Mouse (Mus musculus): Measurements from ENCODE around the gene Thsd7b. TPM values are rescaled to one million over a fixed set of nuclear protein-coding genes. Genes with fewer than 3 reads are reported as not detected.

The Thsd7b gene
- 0.54 and 1.2 TPM in 2 replicates for polyA plus RNA-seq (2014; fragmentation: Nextera tagmentation; extraction: Ambion mirVana)

DNA sequence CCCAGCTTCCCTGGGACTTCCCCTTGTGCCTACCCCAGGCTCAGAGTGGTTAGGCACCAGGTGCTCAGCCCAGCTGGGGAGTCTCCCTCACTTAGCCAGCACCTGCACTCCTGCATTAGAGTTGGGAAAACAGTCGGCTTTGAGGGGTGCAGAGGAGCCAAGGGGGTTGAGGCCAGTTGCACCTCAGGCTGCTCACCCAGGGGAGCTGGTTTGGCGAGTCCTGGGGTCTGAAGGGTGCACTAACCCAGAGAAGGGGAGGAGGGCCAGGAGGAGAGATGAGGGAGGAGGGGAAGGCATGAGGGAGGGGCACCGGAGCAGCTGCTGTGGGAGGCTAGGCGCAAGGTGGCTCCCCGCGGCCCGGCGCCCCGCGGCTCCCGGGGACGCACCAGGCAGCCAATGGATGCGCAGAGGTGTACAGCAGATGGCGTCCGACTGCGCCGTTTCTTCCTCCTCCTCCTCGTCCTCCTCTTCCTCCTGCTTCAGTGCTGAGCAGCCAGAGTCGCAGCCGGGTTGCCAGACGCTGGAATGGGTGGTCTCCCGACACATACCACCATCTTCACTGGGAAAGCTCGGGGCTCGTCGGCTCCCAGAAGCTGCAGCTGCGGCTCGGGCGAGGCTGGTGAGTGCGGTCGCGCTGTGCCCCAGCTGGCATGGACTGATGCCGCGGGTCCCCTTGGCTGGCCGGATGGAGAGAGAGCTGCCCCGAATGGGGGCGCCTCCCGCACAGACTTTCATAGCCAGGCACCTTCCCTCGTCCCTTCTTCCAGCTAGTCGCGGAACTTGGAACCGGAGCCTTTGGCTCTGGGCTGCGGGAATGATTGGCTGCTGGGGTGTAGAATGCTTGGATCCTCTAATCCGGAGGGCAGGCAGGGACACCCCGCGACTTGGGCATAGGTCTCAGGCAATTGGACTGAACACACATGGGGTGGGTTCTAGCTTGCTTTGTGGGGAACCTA is at the start of gene Thsd7b:
Gene Thsd7b (plus strand): TSS at position 321 of the 956 bp plus-strand sequence.
- peak within 1 kb of the TSS; percentile 34 for H3K9ac ChIP-seq
- no peaks in the 10 kb centered on the region for H3K9me3 ChIP-seq (ENCODE audit: low read depth, low read length)
- no peaks in the 10 kb centered on the region for H3K36me3 ChIP-seq (ENCODE audit: insufficient read depth)
- H3K4me3 ChIP-seq (ENCODE audit: low read depth, low read length), result peak within 1 kb of the TSS; percentile 43
- no peak for TF ChIP-seq CTCF (IDR thresholded peaks at IDR 0.05; ENCODE audit: low read depth)
- peaks cover 5% of the 10 kb centered on the region; the same call in 1 of the 2 replicates for H3K4me1 ChIP-seq (ENCODE audit: insufficient read depth)
- ATAC-seq (ENCODE audit: insufficient read depth) (peak; percentile 84), DNase-seq (peak; percentile 40)
- peaks cover 20% of the 10 kb centered on the region for H3K27me3 ChIP-seq (ENCODE audit: insufficient read depth, low read length)
- WGBS, result under 1% methylated on average over 45 of the region's 45 CpGs
- no peak within 1 kb of the TSS for H3K27ac ChIP-seq (ENCODE audit: low read depth)
- H3K4me2 ChIP-seq, result peak within 1 kb of the TSS; percentile 80

DNA sequence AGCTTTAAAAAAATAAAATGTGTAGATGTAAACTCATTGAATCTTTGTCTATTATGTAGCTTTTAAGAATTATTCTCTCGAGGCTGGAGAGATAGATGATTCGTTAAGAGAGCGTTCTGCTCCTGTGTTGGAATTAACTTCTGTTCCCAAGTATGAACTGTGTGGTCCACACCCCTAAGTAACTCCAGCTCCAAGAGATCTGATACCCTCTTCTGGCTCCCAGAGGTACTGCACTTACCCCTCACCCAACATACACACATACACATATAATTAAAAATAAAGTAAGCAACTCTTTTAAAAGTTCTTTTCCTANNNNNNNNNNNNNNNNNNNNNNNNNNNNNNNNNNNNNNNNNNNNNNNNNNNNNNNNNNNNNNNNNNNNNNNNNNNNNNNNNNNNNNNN is 28.8 kb upstream of the Thsd7b start:
- 59% methylated on average over 3 of the region's 3 CpGs for WGBS
- no peaks in the 10 kb centered on the region for H3K27me3 ChIP-seq (ENCODE audit: insufficient read depth, low read length)
- ATAC-seq (ENCODE audit: insufficient read depth) (peak; percentile 66; the same call in 1 of the 2 replicates), DNase-seq (peak; percentile 64)
- no peak overlapping the region for H3K9ac ChIP-seq
- H3K4me3 ChIP-seq (ENCODE audit: low read depth, low read length), result no peak overlapping the region
- no peaks in the 10 kb centered on the region for H3K36me3 ChIP-seq (ENCODE audit: insufficient read depth)
- TF ChIP-seq CTCF (IDR thresholded peaks at IDR 0.05; ENCODE audit: low read depth), result peak; percentile 69
- no peaks in the 10 kb centered on the region for H3K4me1 ChIP-seq (ENCODE audit: insufficient read depth)
- no peak overlapping the region for H3K4me2 ChIP-seq
- H3K9me3 ChIP-seq (ENCODE audit: low read depth, low read length), result no peaks in the 10 kb centered on the region
- H3K27ac ChIP-seq (ENCODE audit: low read depth), result no peak overlapping the region

DNA sequence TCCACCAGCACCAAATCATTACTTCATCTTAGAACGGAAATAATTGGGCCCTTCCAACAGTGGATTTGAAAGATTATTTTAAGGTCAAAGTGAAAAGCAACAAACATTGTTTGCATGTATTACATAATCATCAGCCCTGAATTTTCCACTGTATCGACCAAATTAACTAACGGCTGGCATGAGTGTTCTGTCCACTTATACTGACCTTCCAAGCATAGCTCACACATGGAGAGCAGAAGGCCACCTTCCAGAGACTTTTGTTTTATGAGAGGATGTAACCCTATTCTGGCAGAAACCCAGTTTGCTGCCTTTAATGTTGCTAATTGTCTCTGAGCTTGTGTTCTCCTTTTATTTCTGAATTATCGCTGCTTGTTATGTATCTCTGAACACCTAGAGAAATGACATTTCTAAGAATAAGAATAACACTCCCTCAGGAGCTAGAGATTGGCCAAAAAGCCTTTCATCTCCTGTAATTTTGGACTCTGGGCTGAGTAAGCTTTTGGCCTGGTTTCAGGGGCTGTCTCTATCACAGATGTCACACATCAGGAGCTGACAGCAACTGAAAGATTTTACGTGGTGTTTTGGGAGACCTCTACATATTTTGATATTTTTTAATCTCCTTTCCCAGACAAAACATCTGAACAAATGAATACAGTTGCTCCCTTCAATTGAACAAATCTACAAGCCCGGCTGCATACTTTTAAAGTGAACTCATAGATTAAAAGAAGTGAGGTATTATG is 22.2 kb upstream of the Thsd7b start:
- no peak overlapping the region for H3K27ac ChIP-seq (ENCODE audit: low read depth)
- WGBS, result 34% methylated on average over 6 of the region's 6 CpGs

DNA sequence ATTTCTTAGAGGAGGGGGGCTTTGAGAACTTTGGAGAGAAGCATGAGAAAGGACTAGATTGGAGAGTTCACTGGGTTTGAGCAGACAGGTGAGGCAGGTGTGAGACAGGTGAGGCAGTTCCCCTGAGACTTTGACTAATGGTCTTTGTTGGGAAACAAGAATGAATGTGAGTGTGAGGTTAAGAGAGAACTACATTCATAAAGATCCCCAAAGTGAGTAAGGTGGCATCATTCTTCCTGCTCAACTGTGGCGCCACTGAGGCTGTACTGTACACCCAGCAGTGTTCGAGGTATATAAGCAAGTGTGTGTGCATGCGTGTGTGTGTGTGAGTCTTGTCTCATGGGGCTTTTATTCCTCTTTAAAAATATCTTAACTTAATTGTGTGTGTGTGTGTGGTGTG is 6.4 kb upstream of the Thsd7b start:
- DNase-seq, result no peak
- H3K27ac ChIP-seq (ENCODE audit: low read depth), result no peak overlapping the region
- no peak for ATAC-seq (ENCODE audit: insufficient read depth)
- no peak overlapping the region for H3K4me2 ChIP-seq
- no peaks in the 10 kb centered on the region for H3K36me3 ChIP-seq (ENCODE audit: insufficient read depth)
- H3K27me3 ChIP-seq (ENCODE audit: insufficient read depth, low read length), result no peaks in the 10 kb centered on the region
- H3K4me1 ChIP-seq (ENCODE audit: insufficient read depth), result no peaks in the 10 kb centered on the region
- no peak for TF ChIP-seq CTCF (IDR thresholded peaks at IDR 0.05; ENCODE audit: low read depth)
- WGBS, result 81% methylated on average over 3 of the region's 3 CpGs
- no peak overlapping the region for H3K9ac ChIP-seq
- H3K9me3 ChIP-seq (ENCODE audit: low read depth, low read length), result no peaks in the 10 kb centered on the region
- no peak overlapping the region for H3K4me3 ChIP-seq (ENCODE audit: low read depth, low read length)

More for the DNA sequence above, 22.2 kb upstream of the Thsd7b start:
- Histone ChIP-seq H3K36me3 (ENCODE audit: insufficient read depth) (no peaks in the 10 kb centered on the region), H3K9me3 (ENCODE audit: low read depth, low read length) (no peaks in the 10 kb centered on the region), H3K9ac (no peak overlapping the region), H3K27me3 (ENCODE audit: insufficient read depth, low read length) (no peaks in the 10 kb centered on the region), H3K4me2 (no peak overlapping the region), H3K4me3 (ENCODE audit: low read depth, low read length) (no peak overlapping the region), H3K4me1 (ENCODE audit: insufficient read depth) (no peaks in the 10 kb centered on the region)
- no peak for TF ChIP-seq CTCF (IDR thresholded peaks at IDR 0.05; ENCODE audit: low read depth)
- DNase-seq, result peak; percentile 88
- ATAC-seq (ENCODE audit: insufficient read depth), result peak; percentile 96

DNA sequence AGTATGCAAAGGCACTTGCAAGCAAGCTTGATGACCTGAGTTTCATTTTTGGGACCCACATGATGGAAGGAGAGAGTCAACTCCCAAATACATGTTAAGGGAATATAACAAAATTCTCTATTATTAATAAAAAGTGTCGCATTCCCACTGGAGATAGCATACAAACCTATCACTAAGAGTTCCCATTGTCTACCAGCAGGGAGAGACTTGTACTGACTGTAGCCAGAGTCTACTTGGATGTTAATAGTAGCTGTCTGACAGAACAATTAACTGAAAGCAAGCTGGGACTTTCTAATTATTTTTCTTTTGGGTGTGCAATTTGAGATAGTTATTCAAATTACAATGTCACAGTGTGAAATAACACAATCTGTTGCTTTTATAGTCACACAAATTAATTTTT is 31.1 kb downstream of the Thsd7b start:
- no peak overlapping the region for H3K9ac ChIP-seq
- ATAC-seq (ENCODE audit: insufficient read depth), result no peak
- no peaks in the 10 kb centered on the region for H3K4me1 ChIP-seq (ENCODE audit: insufficient read depth)
- H3K4me2 ChIP-seq, result no peak overlapping the region
- DNase-seq, result no peak
- H3K4me3 ChIP-seq (ENCODE audit: low read depth, low read length), result no peak overlapping the region
- no peak for TF ChIP-seq CTCF (IDR thresholded peaks at IDR 0.05; ENCODE audit: low read depth)
- 79% methylated on average over 1 of the region's 1 CpGs for WGBS
- no peaks in the 10 kb centered on the region for H3K9me3 ChIP-seq (ENCODE audit: low read depth, low read length)
- no peaks in the 10 kb centered on the region for H3K36me3 ChIP-seq (ENCODE audit: insufficient read depth)
- no peak overlapping the region for H3K27ac ChIP-seq (ENCODE audit: low read depth)
- H3K27me3 ChIP-seq (ENCODE audit: insufficient read depth, low read length), result no peaks in the 10 kb centered on the region

DNA sequence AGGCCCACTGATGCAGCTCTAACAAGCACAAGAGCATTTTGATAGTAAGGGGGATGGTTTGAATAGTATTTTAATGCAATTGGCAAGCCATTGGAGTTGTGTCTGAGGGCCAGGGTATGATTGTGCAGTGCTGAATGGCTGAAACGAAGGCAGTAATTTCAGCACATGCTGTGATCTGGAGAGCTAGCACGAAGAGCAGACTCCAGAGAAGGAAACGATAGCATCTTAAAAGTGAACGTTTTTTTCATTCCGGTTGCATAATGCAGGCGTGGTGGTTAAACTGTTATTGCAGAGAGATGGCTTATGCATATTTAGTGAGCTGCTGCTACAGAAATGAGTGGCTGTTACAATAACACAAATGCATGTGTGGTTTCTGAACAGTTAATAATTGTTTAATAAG is 51.3 kb downstream of the Thsd7b start:
- Histone ChIP-seq H3K4me1 (ENCODE audit: insufficient read depth) (no peaks in the 10 kb centered on the region), H3K4me3 (ENCODE audit: low read depth, low read length) (no peak overlapping the region), H3K27me3 (ENCODE audit: insufficient read depth, low read length) (no peaks in the 10 kb centered on the region), H3K9ac (no peak overlapping the region), H3K9me3 (ENCODE audit: low read depth, low read length) (no peaks in the 10 kb centered on the region), H3K27ac (ENCODE audit: low read depth) (no peak overlapping the region), H3K4me2 (no peak overlapping the region), H3K36me3 (ENCODE audit: insufficient read depth) (no peaks in the 10 kb centered on the region)
- no peak for TF ChIP-seq CTCF (IDR thresholded peaks at IDR 0.05; ENCODE audit: low read depth)
- ATAC-seq (ENCODE audit: insufficient read depth), result no peak
- no peak for DNase-seq
- 76% methylated on average over 6 of the region's 6 CpGs for WGBS

DNA sequence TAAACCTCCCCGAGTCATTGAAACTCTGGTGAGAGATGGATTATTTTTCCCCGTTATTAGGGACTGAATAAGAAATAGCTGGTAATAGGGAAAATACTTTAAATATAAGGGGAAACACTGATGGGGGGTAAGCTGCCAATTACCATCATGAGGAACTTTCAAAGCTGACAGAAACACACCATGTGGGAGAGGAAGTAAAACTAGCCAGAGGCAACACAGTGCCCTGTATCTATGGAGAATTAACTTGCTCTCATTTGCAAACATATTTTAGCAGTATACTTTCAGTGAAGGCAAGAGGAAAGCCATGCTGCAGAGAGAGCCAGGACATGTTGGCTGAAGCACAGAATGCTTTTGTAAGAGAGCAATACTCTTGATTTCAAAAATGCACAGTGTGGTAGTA is 51.7 kb downstream of the Thsd7b start:
- Histone ChIP-seq H3K9me3 (ENCODE audit: low read depth, low read length) (no peaks in the 10 kb centered on the region), H3K27me3 (ENCODE audit: insufficient read depth, low read length) (no peaks in the 10 kb centered on the region), H3K4me3 (ENCODE audit: low read depth, low read length) (no peak overlapping the region), H3K4me1 (ENCODE audit: insufficient read depth) (no peaks in the 10 kb centered on the region), H3K27ac (ENCODE audit: low read depth) (no peak overlapping the region), H3K4me2 (no peak overlapping the region), H3K36me3 (ENCODE audit: insufficient read depth) (no peaks in the 10 kb centered on the region), H3K9ac (no peak overlapping the region)
- 64% methylated on average over 2 of the region's 2 CpGs for WGBS
- TF ChIP-seq CTCF (IDR thresholded peaks at IDR 0.05; ENCODE audit: low read depth), result no peak
- DNase-seq (no peak), ATAC-seq (ENCODE audit: insufficient read depth) (no peak)
